Mouse (Mus musculus): Measurements from ENCODE around the gene Fryl.

- TF ChIP-seq CTCF (IDR thresholded peaks at IDR 0.05; ENCODE audit: control insufficient read depth, insufficient read depth, low read length), result no peak
- TF ChIP-seq POLR2A (IDR thresholded peaks at IDR 0.05; ENCODE audit: borderline replicate concordance, control insufficient read depth, low read depth, low read length), result no peak
These were observed 27.6 kb upstream of the Fryl start for GRCm38 (mm10) chr5:73284046-73284445.

Data from bone marrow, adult 2 months (tissue).